Mouse (Mus musculus) urinary bladder, postnatal 36 days (tissue): ENCODE results near the gene Srp14.

Experiments
- DNase-seq, 2 experiments: peaks; one replicate each; pipeline ENCODE4 v3.0.0; 2022; ENCODE audit warnings: low spot score in 2 of 2, mixed read lengths in 1 of 2

The Srp14 gene

DNA sequence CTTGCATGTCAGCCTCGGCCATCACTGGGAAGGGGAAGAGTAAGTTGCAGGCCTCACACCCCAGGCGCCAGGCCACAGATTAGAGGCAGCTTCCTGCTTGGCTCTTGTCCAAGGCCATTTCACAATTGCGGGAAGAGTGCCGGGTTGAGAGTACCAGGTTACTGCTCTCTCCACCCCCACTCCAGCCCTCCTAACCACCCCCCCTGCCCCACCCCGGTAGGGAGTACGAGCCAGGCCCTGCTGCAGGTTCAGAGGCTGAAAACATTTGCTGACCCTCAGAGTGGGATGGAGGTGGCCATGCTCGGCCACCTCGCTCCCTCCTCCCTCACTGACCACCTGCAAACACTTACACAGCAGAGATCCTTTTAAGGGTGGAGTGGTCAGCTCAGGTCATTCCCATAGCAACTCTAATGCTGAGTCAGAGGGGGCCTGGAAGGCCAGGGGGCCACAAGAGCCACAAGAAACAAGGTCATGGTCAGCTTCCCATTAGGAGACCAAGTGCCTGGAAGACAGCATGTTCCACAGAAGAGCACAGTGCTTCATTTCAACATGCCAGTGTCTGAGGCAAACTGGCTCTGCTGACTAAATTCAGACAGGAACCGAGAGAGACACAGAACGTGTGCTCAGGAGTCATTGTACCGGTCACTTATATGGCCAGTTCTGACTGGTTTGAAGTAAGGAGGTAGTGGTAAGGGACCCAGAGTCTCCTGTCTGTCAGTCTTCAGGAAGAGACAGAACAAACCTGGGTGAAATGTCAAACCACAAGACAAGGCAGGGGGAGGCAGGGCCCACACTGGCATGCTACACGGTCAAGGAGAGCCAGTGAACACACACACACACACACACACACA, 11.0 kb upstream of the Srp14 start:
- DNase-seq: peak; percentile 68 to 89

DNA sequence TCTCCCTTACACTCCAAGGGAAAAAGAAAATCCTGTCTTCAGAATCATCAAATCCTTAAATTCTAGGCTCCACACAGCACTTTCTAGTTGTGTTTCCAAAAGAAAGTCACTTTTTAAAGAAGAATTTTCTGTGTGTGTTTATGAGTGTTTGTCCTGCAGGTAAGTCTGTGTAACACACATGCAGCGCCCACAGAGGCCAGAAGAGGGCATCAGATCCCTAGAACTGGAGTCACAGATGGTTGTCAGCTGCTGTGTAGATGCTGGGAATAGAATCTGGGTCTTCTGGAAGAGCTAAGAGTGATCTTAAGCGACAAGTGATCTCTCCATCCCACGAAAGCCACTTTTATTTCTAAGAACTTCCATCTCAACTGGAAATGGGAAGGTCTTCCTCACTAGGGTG, 8.3 kb upstream of the Srp14 start:
- DNase-seq: no peak

DNA sequence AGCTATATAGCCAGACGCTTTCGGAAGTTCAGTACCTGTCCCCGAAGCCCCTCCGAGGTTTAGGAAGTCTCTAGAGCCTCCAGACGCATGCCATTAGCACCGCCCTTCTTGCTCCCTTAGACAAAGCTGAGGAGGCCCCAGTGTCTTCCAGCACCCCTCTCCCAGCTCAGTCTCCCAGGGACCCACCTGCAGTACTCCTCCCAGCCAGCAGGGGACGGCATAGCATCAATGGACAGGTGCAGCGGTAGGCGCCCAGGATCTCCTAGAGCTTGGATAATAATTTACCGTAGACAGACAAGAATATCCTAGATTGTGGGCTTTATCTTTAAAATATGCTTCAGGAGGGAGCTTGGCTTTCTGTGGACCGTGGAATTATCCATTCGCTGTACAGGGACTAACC, 7.4 kb upstream of the Srp14 start:
- peak; percentile 82 to 84 for DNase-seq

DNA sequence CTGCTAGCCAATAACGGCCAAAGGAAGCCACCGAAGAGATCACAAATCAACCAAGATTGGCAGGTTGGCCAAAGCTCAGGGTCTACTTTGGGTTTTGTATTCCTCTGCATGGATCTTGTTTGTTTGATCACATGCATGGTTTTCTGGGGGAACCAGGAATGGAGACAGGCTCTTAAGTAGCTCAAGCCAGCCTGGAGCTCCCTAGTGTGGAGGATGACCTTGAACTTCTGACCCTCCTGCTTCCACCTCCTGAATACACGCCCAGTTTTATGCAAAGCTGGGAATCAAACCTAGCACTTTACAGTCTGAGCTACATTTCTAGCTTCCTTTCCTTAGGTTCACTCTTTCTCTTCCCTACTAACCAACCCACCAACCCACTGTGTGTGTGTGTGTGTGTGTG, 5.9 kb upstream of the Srp14 start:
- no peak for DNase-seq

DNA sequence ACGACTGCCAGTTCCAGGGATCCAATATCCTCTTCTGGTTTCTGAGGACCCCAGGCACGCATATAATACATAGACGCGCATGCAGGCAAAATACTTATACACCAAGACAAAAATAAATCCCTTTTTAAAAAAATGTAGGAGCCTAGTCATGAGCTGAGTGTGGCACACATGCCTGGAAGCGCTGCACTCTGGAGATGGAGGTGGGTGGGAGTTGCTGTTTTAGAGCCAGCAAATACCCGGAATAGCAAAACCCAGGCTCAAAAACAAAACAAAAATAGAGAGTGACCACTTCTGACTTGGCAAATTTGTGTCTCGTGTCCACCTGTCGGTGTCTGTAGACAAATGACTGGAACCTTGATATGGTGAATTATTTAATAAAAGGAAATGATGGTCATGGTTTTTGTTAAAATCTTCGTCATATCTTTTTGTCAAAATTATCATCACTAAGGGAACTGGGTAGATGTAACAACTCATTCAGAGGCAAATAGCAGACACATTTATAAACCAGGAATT, 4.9 kb upstream of the Srp14 start:
- DNase-seq: no peak

DNA sequence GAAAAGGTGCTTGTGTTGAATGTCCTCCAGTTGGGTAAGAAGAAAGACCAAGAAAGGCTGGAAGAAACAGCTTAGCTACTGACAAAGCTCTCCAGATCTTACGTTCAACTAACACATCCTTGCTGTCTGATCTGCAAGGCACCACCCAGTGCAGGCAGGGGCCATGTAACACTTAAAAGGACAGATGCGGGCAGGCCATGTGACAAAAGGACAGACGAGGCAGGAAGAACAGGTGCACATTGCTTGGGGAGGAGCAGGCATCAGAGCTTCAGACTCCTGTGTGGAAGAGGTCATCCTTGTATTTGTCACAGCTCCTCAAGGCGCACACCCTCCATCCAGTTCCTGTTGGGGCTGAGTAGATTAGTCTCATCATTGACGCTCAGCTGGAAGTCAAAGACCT, 3.5 kb upstream of the Srp14 start:
- no peak for DNase-seq

DNA sequence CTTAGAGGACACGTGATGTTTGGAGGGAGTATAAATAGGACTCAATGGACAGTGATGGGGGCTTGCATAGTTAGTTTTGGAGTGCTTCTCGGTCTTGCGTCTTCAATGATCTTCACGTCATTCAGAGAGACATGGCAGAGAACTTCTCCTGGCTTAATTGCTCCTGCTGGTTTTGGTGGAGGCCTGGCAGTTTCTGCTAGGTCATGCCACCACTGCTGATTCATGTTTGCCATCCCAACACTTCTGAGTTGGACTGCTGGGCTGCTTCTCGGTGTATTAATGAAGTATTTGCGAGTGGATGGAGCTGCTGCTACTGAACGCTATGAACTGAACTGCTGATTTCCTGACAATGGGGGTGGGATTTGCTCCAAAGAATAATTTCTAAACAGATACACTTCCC, 1.4 kb upstream of the Srp14 start:
- no peak for DNase-seq

DNA sequence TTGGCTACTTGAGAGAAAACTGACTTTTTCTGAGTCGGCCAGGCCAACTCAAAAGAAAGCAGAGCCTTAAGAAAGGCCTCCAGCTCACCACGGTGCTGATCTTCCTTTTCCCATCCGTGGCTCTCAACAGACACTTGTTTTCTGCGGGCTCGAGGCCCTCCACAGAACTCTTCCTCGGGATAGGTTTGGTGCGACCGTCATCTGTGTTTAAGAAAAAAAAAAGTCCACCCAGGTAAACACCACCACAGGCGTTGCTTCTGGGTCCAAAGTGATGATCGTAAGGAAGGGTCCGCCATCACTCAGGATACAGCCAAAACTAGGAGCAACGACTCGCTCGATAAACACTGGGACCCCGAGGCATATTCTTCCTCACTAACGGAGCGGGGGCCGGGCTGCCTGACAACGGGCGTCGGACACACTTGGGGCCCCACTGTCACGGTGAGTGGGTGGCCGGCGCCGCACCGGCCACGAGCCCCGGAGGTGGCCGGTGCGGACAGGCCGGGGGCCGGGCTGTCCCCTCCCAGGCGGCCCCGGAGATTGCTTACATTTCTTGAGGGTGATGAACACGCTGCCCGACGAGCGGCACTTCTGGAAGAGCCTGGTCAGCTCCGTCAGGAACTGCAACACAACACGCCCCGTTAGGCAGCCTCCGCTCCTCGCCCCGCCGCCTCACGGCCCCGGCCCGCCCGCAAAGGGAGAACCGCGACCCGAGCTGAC, 520 bp downstream of the Srp14 start:
- no peak for DNase-seq

DNA sequence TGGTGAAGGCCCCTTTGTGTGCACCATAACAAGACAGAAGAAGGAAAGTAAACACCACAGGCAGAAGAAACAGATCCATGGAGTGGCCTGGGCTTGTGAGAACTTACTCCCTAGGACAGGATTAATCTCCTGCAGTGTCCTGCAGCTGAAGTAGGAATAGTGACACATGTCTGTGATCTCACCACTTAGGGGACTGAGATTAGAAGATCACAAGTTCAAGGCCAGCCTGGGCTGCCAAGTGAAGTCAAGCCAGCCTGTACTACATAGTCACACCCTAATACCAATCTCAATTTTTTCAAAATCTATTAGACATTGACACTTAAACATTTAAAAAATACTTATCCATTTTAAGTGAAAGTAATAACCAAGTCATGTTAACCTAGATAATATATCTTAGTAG, 11.2 kb downstream of the Srp14 start:
- no peak for DNase-seq

DNA sequence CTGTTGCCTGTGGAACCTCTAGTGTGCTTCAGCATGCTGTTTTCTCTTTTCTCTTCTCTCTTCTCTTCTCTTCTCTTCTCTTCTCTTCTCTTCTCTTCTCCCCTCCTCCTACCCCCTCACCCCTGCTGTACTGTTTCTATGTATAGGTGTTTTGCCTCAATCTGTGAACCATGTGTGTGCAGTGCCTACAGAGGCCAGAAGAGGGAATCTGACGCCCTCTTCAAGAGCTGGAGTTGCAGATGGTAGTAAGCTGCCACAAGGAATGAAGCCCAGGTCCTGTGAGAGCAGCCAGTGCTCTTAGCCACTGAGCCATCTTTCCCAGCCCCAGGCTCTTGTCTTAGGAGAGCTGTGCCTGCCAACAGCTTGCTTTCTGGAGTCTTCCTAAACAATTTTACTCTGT, 12.9 kb downstream of the Srp14 start:
- DNase-seq: no peak

DNA sequence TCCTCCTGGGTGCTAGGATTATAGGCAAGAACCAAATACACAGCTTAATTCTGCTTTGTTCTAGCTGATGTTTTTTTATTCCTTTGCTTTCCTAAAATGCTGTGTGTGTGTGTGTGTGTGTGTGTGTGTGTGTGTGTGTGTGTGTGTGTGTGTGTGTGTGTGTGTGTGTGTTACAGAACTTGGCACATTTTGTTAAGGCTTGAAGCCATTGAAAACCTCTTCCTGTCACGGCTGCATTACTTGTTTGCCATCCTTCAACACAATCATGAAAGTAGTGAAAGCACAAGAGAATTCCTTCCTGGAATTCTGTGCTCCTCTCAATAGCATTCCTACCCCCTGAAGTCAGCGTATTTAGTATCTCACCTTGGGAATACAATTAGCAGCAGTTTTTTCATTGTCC, 13.6 kb downstream of the Srp14 start:
- no peak for DNase-seq

DNA sequence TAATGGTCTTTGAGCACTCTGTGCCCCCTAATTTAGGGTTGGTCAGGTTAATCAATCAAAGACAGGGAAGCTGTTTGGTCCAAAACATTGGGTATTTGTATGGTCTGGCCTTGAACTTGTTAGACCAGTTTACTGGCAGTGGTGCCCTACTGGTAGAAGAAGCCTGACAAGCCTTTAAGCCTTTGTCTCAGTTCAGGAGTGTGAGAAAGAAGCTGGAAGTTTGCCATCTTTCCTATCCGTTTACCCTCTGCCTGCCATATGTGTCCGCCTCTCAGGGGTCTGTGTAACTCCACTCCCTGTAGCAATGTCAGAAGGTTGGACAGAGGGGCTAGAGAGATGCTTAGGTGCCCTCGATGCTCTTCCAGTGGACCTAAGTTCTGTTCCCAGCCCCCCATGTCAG, 15.1 kb downstream of the Srp14 start:
- DNase-seq: no peak

DNA sequence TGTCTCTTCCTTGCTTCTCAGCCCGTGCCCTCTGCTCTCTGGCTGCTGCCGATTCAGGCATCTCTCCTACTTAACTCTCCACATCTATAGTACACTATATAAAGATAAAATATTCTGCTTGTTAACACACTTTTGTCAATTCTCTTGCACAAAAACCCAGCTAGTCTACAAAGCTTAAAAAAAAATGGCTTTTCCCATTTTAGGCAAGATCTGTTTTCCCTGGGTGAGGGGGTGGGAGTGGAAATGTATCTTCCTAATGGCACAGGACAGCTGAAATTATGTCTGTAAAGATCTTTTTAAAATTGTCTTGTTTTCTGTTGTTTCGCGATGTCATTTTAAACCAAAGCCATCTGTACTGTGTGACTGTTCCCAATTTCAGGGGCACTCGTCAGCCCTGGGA, 16.0 kb downstream of the Srp14 start:
- no peak for DNase-seq

DNA sequence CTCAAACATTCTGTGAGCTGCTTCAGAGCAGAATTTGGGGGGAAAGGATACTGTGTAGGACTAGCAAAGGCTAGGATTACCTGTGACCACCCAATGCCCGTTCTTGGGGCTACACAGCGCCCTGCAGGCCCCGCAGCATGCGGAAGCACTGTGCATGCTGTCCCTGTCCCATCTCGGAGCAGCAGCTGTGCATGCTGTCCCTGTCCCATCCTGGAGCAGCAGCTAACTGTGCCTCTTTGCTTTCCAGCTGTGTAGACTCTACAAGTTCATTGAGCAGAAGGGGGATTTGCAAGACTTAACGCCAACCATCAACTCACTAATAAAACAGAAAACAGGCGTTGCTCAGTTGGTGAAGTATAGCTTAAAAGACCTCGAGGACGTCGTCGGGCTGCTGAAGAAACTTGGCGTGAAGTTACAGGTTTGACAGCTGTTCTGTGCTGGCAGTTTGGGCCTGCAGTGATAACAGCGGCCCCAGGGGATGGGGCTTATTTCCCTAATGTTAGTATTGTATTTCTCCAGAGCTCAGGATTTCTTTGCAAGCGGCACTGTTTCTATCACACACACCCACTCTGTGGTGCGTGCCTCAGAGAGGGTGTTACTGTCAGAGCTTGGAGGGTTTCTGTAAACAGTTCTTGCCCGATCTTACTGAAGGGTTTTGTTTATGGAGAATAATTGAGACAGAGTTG, 17.9 kb downstream of the Srp14 start:
- DNase-seq: no peak

DNA sequence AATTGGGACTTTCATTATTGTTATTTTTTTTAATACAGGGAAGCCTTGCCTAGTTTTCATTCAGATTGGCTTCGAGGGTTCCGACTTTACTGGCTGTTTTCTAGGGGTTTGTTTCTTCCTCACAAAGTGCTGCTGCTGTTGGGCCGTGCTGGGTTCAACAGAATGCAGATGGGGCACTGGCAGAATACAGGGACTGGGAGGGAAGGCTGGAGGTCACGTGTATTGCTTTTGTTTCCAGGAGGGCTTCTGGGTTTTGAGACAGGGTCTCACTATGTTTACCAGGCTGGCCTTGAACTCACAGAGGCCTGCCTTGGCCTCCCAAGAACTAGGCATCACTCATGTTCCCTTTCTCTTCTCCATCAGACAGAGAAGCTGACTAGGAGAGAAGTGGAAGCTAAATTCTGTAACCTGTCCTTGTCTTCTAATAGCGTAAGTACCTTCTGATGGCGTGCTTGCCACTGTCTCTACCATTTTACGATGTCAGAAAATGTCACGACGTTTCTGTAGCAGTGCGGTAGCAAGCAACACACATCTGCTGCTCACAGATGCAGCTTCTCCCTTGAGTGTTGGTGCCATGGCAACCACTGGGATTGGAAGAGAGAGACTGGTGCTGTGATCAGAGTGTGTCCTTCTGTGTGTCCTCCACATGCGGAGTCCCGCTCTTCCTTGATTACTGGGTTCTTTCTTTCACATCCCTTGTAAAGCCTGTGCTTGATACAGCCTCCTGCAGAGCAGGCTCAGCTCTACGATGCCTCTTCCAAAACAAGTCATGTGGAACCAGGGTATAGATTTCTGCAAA, 21.8 kb downstream of the Srp14 start:
- no peak for DNase-seq

DNA sequence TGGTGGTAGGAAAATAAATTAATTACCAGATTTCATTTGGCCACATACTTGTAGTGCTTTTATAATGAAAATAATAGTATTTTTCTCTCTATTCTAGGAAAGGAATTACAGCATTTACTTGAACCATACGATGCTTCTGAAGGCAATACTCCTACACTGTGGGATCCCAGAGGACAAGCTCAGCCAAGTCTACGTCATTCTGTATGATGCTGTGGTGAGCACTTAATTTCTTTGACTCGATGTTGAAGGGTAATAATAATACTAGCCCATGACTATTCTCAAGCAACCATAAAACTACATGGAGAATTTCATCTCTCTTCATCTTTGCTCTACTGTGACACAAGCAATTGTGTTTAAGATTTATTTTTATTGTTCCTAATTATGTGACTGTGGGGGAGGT, 22.5 kb downstream of the Srp14 start:
- DNase-seq: no peak

DNA sequence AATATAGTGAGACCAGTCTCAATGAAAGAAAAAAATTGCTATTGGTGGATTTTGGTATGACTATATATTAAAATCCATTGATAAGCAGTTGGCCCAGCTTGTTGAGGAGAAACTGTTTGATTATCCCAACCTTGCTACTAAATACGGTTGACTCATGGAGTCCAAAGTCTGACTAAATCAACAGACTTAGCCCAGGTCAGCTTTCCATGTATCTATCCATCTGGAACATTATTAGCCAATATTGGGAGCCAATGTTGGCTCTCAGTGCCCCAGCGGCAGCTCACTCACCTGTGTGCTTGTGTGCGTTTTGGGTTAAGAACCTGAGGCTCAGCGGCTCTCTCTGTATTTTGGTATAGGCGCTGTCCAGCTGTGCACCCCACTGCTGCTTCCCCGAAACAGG, 28.5 kb downstream of the Srp14 start:
- no peak for DNase-seq

DNA sequence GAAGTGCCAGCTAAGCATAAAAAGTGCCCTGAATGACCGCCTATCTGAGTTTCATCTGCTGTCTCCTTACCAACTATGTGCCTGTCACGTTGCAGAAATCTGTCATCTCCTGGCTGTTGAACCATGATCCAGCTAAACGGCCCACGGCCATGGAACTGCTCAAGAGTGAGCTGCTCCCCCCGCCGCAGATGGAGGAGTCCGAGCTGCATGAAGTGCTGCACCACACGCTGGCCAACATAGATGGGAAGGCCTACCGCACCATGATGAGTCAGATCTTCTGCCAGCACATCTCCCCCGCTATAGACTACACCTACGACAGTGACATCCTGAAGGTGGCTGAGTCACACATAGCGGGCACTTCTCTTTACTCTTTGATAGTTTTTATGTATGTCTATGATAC, 31.3 kb downstream of the Srp14 start:
- DNase-seq: no peak

DNA sequence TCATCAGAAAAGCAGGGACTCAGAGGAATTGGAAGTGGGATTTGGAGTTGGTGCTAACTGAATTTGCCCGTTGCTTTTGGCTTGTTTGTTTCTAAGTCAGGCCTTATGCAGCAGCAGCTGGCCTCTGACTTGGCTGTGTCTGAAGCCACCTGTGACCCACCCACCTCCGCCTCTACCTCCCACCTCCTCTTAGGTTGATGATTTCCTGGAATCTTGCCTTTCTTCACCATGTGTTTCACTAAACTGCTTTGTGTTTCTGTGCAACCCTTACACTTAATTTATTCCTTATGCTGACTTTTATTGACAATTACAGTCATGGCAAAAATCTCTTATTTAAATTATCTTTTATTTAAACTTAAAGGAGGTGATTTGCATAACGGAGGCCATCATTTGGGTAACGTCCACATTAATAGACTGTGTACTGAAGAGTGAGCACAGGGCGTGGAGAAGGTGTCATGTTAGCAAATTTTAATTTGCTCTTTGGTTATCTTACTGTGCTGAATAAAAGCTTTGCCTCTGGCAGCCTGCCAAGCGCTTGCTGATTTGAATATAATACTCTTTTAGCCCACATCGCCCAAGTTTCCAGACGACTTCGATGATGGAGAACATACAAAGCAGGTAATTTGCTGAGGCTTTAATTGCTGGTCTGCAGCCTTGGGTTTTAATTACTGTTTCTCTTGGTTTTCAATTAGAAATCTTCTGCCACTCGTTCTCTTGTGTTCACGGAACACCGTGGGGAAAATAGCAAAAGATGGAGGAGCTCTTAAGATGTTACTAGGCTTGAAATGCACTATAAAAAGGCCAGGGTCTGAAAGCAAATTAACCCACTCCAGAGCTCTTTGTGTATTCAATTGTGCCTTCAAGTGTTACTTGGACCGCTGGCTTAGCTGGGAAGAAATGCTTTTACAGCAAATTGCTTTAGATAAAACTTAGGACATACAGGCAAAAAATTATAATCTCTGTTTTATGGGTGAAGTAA, 33.5 kb downstream of the Srp14 start:
- no peak for DNase-seq

DNA sequence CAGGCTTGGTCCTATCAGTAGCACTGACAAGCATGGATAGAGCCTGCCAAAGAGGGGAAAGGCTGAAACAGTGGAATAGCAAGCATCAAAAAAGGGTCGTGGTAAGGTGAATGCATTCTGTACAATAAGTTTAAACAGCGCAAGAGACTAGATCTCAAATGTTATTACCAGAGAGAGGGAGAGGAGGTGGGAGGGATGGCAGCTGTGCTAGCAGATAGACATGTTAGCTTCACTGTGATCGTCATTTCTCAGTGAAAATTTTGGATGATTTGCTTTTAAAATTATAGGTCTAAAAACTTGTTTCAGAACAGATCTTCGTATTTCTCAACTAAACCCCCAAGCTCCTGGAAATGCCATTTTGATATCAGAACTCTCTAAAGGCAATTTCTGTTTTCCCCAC, 36.8 kb downstream of the Srp14 start:
- DNase-seq: no peak

DNA sequence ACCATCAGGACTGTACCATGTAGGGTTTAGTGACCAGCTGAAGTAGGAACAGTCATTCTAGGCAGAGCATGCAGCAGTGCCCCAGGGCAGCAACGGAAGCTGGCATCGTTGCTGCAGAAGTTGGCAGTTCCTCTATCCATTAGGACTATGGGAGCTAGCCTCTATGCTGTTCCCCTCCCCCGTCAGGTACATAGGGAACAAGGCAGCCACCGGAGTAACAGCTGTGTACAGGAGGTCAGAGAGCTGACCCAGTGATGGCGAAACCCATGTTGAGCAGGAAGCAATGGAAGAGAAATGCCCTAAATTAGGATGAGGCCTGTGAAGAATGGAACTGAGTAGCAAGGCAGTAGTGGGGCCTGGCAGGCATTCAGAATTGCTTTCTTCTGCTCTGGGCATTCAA, 37.3 kb downstream of the Srp14 start:
- no peak for DNase-seq
